Mouse (Mus musculus) testis, adult 2 months (tissue): ENCODE data around the gene Gipc2.

Experiments
- CTCF ChIP-seq: fragments of 200-500 bp; IDR thresholded peaks from 2 replicates; pipeline ENCODE4 v1.5.1; 2012; ENCODE audit warnings: low read depth, mild to moderate bottlenecking, inconsistent platforms, low read length, moderate library complexity; ENCODE audit not compliant: control insufficient read depth, insufficient read depth, insufficient replicate concordance
- POLR2A ChIP-seq: fragments of 200-500 bp; IDR thresholded peaks from 2 replicates; pipeline ENCODE4 v1.6.1; 2012; ENCODE audit warnings: low read depth, mild to moderate bottlenecking, inconsistent platforms, low read length, moderate library complexity; ENCODE audit not compliant: control insufficient read depth

DNA sequence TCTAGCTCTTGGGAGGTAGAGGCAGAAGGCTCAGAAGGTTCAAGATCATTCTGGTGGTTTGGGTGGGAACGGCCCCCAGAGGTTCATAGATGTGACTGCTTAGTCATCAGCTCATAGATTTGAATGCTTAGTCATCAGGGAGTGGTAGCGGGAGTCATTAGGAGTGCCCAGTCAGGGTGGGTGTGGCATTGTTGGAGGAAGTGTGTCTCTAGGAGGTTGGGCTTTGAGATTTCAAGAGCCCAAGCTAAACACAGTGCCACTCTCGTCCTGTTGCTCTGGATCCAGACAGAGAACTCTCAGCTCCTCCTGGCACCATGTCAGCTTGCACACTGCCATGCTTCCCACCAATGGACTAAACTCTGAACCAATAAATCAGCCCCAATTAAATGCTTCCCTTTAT is 43.3 kb downstream of the Gipc2 start:
- TF ChIP-seq CTCF: no peak
- no peak for TF ChIP-seq POLR2A
